Mouse (Mus musculus) kidney, adult 8-10 months (tissue): ENCODE data around the gene Nadsyn1.

Source experiments
- DNase-seq, 2 experiments: peaks; one replicate each; pipeline ENCODE4 v3.0.0; 2022

The Nadsyn1 gene

GRCm38 (mm10) chr7:143752606-143753005, 70.0 kb downstream of the Nadsyn1 start:
- no peak for DNase-seq

GRCm38 (mm10) chr7:143752056-143752455, 70.6 kb downstream of the Nadsyn1 start:
- no peak for DNase-seq

GRCm38 (mm10) chr7:143751380-143751779, 71.3 kb downstream of the Nadsyn1 start:
- DNase-seq, result no peak

GRCm38 (mm10) chr7:143749045-143749444, 73.6 kb downstream of the Nadsyn1 start:
- DNase-seq, result no peak

- DNase-seq, result peak; percentile 81 to 90
These were observed 74.4 kb downstream of the Nadsyn1 start for GRCm38 (mm10) chr7:143748041-143748868.
